Mouse (Mus musculus) forebrain, postnatal 0 days (tissue): ENCODE results near the gene Ly6g5c. TPM values are rescaled to one million over a fixed set of nuclear protein-coding genes. Genes with fewer than 3 reads are reported as not detected.
A peak's percentile ranks its signal among the peaks of the same experiment; 100 is the strongest.

Experiments used
- ATAC-seq: fragments of 200-750 bp; cut with Nextera tagmentation; 2 replicates; pipeline ENCODE4 v1.8.0; 2017; ENCODE audit warnings: mild to moderate bottlenecking, moderate library complexity
- DNase-seq: peaks from one replicate; pipeline ENCODE4 v3.0.0-alpha.2; 2015
- H3K27ac ChIP-seq: fragments of 300-500 bp; sonication (generic); 2 replicates; pipeline ENCODE4 v1.5.1; 2014; ENCODE audit warnings: low read depth, mild to moderate bottlenecking, antibody characterized with exemption, low read length, moderate library complexity, mixed read lengths
- H3K27me3 ChIP-seq: fragments of 300-500 bp; sonication (generic); 2 replicates; pipeline ENCODE4 v1.6.1; 2014; ENCODE audit warnings: mild to moderate bottlenecking, low read length, mixed read lengths; ENCODE audit not compliant: insufficient read depth
- H3K36me3 ChIP-seq: fragments of 300-500 bp; sonication (generic); 2 replicates; pipeline ENCODE4 v1.6.1; 2014; ENCODE audit warnings: mild to moderate bottlenecking, moderate library complexity; ENCODE audit not compliant: insufficient read depth
- H3K4me1 ChIP-seq: fragments of 300-500 bp; sonication (generic); 2 replicates; pipeline ENCODE4 v1.6.1; 2014; ENCODE audit warnings: antibody characterized with exemption; ENCODE audit not compliant: insufficient read depth
- H3K4me2 ChIP-seq: fragments of 300-500 bp; sonication (generic); 2 replicates; pipeline ENCODE4 v1.6.1; 2014; ENCODE audit warnings: low read depth, mild to moderate bottlenecking, moderate library complexity
- H3K4me3 ChIP-seq: fragments of 300-500 bp; sonication (generic); 2 replicates; pipeline ENCODE4 v1.5.1; 2014; ENCODE audit warnings: low read depth, low read length, mixed read lengths
- H3K9ac ChIP-seq: fragments of 300-500 bp; sonication (generic); 2 replicates; pipeline ENCODE4 v1.6.1; 2014; ENCODE audit warnings: mild to moderate bottlenecking
- H3K9me3 ChIP-seq: fragments of 300-500 bp; sonication (generic); 2 replicates; pipeline ENCODE4 v1.6.1; 2016; ENCODE audit warnings: low read length
- CTCF ChIP-seq: sonication (generic); IDR thresholded peaks from 2 replicates; pipeline ENCODE4 v1.5.1; 2016; ENCODE audit warnings: antibody characterized with exemption, control low read depth, low read depth
- WGBS: fragments of 180-500 bp; shearing (Covaris S2); extraction: QIAGEN DNeasy Blood & Tissue Kit; methylation state at CpG from one replicate; pipeline ENCODE4 v1.1.7; 2014; 5-methylcytosine and 5-hydroxymethylcytosine counted together
- polyA plus RNA-seq: library from polyadenylated mRNA; unstranded; fragments of >200 nt; fragmentation: Nextera tagmentation; extraction: Ambion mirVana; gene quantifications from 2 replicates; pipeline ENCODE4 v1.2.1, GENCODE M21; 2015
- total RNA-seq: library from RNA; depleted of rRNA; stranded (reverse); fragments of >200 nt; gene quantifications from 2 replicates; pipeline ENCODE4 v1.2.3, GENCODE M21; 2014

The Ly6g5c gene
- total and polyA plus RNA-seq, 2 experiments from 2014 or later: not detected

DNA sequence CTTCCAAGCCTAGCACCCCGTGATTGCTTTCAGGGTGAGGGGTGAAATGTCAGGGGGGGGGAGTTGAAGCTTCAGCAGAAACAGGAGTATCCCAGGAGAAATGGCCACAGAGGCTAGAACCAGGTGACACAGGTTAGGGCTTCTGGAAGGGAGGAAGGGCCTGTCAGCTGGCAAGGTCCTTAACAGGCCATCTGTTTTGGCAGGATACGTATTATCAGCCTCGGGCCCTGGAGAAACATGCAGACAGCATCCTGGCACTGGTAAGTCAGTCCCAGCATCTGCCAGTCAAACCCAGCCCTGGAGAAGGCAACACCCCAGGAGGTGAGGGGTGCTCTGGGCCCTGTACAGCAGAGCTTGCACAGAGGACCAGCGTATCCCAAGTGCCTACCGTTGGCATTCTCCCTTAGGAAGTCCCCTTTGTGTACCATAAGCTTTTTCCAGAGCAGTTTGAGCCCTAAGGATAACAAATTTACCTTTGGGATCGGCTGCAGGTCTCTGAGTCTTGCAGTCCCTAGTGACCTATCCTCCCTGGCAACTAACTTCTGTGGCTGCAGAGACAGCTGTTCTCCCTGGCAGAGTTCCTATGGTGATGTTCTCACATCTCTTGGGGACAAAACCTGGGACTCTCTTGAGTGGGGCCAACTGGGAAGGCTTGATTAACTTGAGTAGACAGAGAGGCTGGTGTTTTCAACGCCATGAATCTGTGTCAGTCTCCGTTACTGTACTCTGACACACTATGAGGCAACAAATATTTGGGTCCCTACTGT, 17.7 kb upstream of the Ly6g5c start:
- no peak for TF ChIP-seq CTCF
- WGBS: 44% methylated on average over 8 of the region's 8 CpGs
- peak overlapping the region; percentile 90 for H3K9ac ChIP-seq
- H3K27ac ChIP-seq: peak overlapping the region; percentile 99; the same call in 1 of the 2 replicates
- H3K4me2 ChIP-seq: peak overlapping the region; percentile 61
- ATAC-seq (no peak), DNase-seq (no peak)
- H3K9me3 ChIP-seq: no peaks in the 10 kb centered on the region
- peaks cover 31% of the 10 kb centered on the region for H3K36me3 ChIP-seq
- peak overlapping the region; percentile 71 for H3K4me3 ChIP-seq
- peaks cover 3% of the 10 kb centered on the region; the same call in 1 of the 2 replicates for H3K4me1 ChIP-seq
- no peaks in the 10 kb centered on the region for H3K27me3 ChIP-seq

DNA sequence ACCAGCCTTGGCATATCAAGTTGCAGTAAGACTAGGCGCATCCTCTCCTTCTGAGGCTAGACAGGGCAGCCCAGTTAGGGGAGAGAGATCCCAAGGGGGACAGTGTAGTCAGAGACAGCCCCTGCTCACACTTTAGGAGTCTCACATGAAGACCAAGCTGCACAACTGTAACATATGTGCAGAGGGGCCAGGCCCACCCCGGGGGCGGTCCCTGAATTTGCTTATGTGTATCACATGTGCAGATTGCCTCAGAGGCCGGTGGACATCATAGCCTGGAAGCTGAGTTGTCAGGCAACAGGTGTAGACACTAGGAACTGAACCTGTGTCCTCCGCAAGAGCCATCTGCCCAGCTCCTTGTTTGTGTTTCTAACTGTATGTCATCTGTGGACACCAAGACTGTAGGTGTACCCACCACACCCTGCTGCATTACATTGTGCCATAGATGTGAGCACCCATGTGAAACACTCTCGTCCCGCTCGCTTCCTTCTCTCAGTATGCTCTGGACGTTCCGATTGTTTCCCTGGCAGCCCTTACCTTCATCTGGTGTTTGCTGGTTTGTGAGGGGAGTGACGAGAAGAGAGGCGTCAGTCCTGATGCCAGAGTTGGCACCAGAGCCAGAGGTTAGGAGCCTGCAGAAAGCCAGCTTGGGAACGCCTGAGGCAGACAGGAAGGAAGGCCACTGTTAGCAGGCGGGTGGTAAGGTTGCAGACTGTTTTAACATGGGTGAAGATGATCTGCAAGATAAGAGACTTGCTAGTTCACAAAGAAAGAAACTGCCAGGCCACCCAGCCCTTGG, 15.5 kb upstream of the Ly6g5c start:
- peaks cover 47% of the 10 kb centered on the region for H3K36me3 ChIP-seq

DNA sequence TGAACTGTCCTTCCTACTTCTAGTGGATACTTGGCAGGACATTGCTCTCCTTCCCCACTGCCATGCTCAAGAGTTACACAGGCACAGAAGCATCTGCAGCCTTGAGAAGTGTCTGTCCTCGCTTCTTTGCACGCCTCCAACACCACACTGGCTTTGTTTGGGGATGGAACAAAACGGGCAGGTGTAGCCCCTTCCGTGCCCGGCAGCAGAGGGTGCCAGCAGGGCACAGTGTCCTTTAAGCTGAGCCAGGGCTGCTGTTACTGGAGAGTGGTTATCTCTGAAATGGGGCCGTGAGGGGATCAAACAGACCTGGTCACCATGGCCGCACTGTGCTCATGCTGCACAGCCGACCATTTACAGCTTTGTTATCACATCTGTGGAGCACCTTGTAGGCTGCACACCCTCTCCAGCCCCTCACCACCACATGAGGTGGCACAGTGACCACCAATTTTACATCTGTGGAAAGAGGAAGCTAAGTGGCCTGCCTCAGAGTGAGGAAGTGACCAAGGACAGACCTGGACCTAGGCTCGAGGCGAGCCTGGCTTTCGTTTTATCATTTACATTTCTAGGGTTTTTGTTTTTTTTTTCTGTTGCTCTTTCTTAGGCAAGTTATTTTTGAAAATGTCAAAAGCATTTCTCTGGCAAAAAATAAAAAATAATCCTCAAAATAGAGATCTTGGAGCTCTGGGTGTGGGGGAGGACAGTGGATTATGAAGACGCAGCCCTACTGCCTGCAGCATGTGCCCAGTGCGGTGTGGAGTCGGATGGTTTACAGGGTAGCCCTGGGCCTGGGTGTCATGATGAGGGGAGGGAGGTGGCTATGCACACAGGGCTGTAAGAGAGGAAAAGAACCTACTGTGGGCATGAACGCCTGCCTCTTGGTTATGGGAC, 13.4 kb upstream of the Ly6g5c start:
- no peak overlapping the region for H3K4me2 ChIP-seq
- DNase-seq: no peak
- 92% methylated on average over 15 of the region's 15 CpGs for WGBS
- H3K27ac ChIP-seq: no peak overlapping the region
- H3K9ac ChIP-seq: no peak overlapping the region
- peaks cover 3% of the 10 kb centered on the region; the same call in 1 of the 2 replicates for H3K4me1 ChIP-seq
- TF ChIP-seq CTCF: no peak
- no peaks in the 10 kb centered on the region for H3K9me3 ChIP-seq
- ATAC-seq: no peak
- H3K36me3 ChIP-seq: peaks cover 66% of the 10 kb centered on the region
- H3K4me3 ChIP-seq: no peak overlapping the region
- no peaks in the 10 kb centered on the region for H3K27me3 ChIP-seq

More for the DNA sequence above, 15.5 kb upstream of the Ly6g5c start:
- no peak overlapping the region for H3K27ac ChIP-seq
- H3K9ac ChIP-seq: no peak overlapping the region
- H3K4me3 ChIP-seq: no peak overlapping the region
- ATAC-seq (no peak), DNase-seq (no peak)
- H3K27me3 ChIP-seq: no peaks in the 10 kb centered on the region
- no peaks in the 10 kb centered on the region for H3K9me3 ChIP-seq
- peaks cover 3% of the 10 kb centered on the region; the same call in 1 of the 2 replicates for H3K4me1 ChIP-seq
- H3K4me2 ChIP-seq: no peak overlapping the region
- no peak for TF ChIP-seq CTCF
- WGBS: 87% methylated on average over 14 of the region's 14 CpGs

DNA sequence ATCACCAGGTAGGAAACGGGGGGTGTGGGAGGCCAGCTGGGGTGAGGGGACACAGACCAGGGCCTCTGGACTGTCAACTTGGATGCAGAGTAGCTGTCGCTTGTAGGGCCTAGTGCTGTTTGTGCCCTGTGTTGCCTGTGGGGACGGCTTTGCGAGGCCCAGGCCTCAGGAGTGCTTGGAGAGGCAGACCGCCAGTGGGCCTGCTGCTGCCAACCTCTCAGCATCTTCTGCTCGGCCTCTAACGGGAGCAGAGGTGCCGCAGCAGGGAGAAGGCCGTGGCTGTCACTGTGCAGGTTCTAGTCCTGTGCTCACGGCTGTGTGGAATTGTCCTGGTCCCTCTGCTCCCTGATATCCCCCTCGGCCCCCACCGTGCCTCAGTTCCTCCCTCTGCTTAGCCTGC, 11.5 kb upstream of the Ly6g5c start:
- H3K4me3 ChIP-seq: no peak overlapping the region
- DNase-seq: no peak
- no peak for TF ChIP-seq CTCF
- no peak overlapping the region for H3K9ac ChIP-seq
- H3K9me3 ChIP-seq: no peaks in the 10 kb centered on the region
- H3K36me3 ChIP-seq: peaks cover 81% of the 10 kb centered on the region
- H3K4me2 ChIP-seq: no peak overlapping the region
- 89% methylated on average over 12 of the region's 12 CpGs for WGBS
- H3K4me1 ChIP-seq: no peaks in the 10 kb centered on the region
- H3K27ac ChIP-seq: no peak overlapping the region
- H3K27me3 ChIP-seq: no peaks in the 10 kb centered on the region
- no peak for ATAC-seq

DNA sequence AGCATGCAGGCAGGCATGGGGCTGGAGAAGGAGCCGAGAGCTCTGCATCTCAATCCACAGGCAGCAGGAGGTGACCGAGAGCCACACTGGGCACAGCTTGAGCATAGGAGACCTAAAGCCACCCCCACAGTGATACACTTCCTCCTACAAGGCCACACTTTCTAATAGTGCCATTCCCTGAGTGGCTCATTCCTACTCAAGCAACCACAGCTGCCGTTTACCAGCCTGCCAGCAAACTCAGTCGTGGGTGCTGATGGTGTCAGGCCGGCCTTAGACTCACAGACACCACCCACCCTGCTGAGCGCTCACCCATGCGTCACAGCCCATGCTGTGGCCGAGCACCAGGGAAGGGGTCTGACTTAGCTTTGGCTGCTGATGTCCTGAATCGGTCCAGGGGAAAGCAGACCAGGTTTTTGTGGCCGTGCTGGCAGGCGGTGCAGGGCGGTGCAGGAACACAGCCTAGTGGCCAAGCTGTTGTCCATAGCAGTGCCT, 10.9 kb upstream of the Ly6g5c start:
- no peak for TF ChIP-seq CTCF
- WGBS: 78% methylated on average over 12 of the region's 12 CpGs

DNA sequence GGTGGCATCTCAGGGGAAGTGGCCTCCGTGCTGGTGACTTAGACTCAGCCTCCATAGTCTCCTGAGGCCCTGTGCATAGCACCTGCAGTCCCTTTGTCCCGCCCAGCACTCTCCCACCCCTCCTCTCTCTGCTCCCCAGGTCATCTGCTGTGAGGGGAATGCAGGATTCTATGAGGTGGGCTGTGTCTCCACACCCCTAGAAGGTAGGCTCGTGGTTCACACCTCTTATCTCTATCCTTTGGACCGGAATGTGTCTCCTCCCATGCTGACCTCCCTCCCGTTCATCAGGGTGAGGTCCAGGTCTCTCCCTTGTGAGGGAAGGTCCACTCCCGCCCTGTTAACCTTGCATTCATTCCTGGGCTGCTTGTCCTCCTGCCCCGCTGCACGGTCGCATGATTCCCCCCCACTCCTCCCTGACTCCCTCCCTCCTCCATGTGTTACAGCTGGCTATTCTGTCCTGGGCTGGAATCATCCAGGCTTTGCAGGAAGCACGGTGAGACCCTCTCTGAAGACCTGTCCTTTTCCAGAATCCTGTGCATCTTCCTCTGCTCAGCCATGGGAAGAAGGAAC, 7.8 kb upstream of the Ly6g5c start:
- Histone ChIP-seq H3K4me2 (no peak overlapping the region), H3K4me1 (no peaks in the 10 kb centered on the region), H3K36me3 (peaks cover 75% of the 10 kb centered on the region), H3K27me3 (no peaks in the 10 kb centered on the region), H3K9me3 (no peaks in the 10 kb centered on the region), H3K9ac (no peak overlapping the region), H3K4me3 (no peak overlapping the region), H3K27ac (no peak overlapping the region)
- 73% methylated on average over 10 of the region's 10 CpGs for WGBS
- TF ChIP-seq CTCF: no peak
- ATAC-seq (no peak), DNase-seq (no peak)

More for the DNA sequence above, 10.9 kb upstream of the Ly6g5c start:
- Histone ChIP-seq H3K36me3 (peaks cover 83% of the 10 kb centered on the region), H3K27ac (no peak overlapping the region), H3K9me3 (no peaks in the 10 kb centered on the region), H3K4me1 (no peaks in the 10 kb centered on the region), H3K27me3 (no peaks in the 10 kb centered on the region), H3K9ac (no peak overlapping the region), H3K4me2 (no peak overlapping the region), H3K4me3 (no peak overlapping the region)
- ATAC-seq: no peak
- no peak for DNase-seq
